In genomic region chr3:30904658-30905057, GRCm38 (mm10) we compare ENCODE assay signal across 24 mouse cellular contexts.
"Had no signal": no experiment of that assay in that cellular context is flagged by ENCODE, and none has a peak within 500 bp of the region (broad histone marks: within the 10 kb centered on the region; RNA-seq: fewer than 3 reads in every experiment).

No protein-coding gene starts in this region.

- H3K4me3 ChIP-seq: gastrocnemius, adult 2 months; heart, adult 2 months; heart, embryonic 13.5 days; heart, embryonic 15.5 days; hindbrain, embryonic 13.5 days; hindbrain, embryonic 15.5 days; layer of hippocampus, adult 2 months; left cerebral cortex, adult 2 months; limb, embryonic 10.5 days; limb, embryonic 12.5 days had no signal

- ATAC-seq: hindbrain, postnatal 0 days; intestine, embryonic 16.5 days had no signal

- H3K4me1 ChIP-seq: heart, embryonic 15.5 days; hindbrain, embryonic 13.5 days; hindbrain, embryonic 15.5 days; limb, embryonic 10.5 days had no signal

- H3K27ac ChIP-seq: gastrocnemius, adult 2 months; heart, adult 2 months; heart, embryonic 13.5 days; heart, embryonic 15.5 days; hindbrain, embryonic 13.5 days; hindbrain, embryonic 15.5 days; hindbrain, postnatal 0 days; layer of hippocampus, adult 2 months; left cerebral cortex, adult 2 months; limb, embryonic 10.5 days; limb, embryonic 12.5 days had no signal

- DNase-seq: gastrocnemius, adult 2 months; gastrocnemius, postnatal 10 days; gastrocnemius, postnatal 25 days; heart, adult 11 months; heart, adult 2 months; heart, postnatal 14 days; heart, postnatal 36 days; kidney, adult 11 months; kidney, adult 2 months; kidney, adult 9 months; kidney, postnatal 10 days; kidney, postnatal 25 days; kidney, postnatal 4 days; liver had no signal
